Mouse (Mus musculus) left cerebral cortex, postnatal 4 days (tissue): ENCODE data around the gene Ppara. TPM values are rescaled to one million over a fixed set of nuclear protein-coding genes. Genes with fewer than 3 reads are reported as not detected.

ENCODE experiments used
- DNase-seq: peaks from one replicate; pipeline ENCODE4 v3.0.0-alpha.2; 2022
- intact Hi-C: fragments of 180-260 bp; cut with DNase I; formaldehyde crosslinking; loops from one replicate; pipeline ENCODE4 v1.15.1; 2025
- total RNA-seq, 2 experiments: library from RNA; stranded (reverse); gene quantifications; 2 replicates each; pipeline ENCODE4 v1.2.3; 2021

The Ppara gene
- total RNA-seq, result 1 to 10 TPM; 1.0 to 1.8 TPM

DNA sequence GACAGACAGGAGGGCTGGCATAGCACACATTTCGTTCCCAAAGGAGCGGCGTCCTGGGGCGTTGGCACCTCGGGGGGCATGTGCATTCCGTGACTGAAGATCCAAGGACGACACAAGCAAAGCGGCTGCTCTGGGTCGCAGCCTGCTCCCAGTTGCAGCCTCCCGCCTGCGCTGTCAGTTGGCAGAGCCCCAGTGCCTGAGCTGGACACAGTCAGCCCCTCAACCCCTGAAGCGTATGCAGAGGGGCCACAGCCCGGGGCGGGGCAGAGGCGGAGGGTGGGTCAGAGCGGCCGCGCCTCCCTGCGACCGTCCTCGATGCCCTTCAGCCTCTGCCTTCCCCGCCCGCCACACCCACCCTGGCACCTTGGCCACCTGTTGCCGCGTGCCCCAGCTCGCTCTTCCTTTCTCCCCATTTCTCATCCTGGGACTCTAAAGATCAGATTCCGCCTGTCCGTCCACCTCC, at the start of gene Ppara:
Ppara (plus strand) TSS at position 413 of the 463 bp plus-strand sequence.
- intact Hi-C loops, result no loop called here
- no peak for DNase-seq

DNA sequence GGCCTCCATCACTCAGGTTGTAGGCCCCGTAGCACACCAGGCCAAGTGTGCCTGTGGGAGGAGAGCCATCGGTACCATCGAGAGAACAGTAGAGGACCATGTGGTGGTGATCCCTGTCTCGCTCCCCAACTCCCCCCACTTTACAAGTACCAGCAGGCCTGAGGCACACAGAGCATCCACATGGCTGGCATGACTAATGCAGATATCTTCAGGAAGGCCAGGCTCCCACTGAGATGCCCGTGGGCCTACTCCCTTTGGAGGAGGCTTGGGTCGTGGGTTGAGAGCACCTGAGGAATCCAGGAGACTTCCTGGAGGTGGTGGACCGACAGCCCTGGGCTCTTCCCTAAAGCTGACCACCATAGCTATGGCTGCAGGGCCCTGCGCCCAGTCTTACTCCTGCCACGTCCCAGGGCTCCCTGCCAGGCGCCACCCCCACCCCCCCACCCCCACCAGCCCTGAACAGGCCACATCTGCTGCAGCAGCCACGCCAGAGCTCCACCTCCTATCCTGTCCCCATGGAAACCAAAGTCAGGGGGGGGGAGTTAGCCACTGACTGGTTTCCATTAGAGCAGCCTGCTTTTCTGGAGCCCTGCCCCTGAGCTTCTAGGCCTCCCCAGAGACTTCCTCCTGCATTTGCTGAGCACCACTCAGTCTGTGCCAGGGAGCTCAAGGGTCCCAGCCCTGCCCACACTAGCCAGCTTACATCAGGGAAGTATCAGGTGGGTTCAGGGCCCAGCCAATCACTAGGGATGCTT, 48.0 kb upstream of the Ppara start:
- intact Hi-C loops, result no loop called here
- DNase-seq, result peak; percentile 89

DNA sequence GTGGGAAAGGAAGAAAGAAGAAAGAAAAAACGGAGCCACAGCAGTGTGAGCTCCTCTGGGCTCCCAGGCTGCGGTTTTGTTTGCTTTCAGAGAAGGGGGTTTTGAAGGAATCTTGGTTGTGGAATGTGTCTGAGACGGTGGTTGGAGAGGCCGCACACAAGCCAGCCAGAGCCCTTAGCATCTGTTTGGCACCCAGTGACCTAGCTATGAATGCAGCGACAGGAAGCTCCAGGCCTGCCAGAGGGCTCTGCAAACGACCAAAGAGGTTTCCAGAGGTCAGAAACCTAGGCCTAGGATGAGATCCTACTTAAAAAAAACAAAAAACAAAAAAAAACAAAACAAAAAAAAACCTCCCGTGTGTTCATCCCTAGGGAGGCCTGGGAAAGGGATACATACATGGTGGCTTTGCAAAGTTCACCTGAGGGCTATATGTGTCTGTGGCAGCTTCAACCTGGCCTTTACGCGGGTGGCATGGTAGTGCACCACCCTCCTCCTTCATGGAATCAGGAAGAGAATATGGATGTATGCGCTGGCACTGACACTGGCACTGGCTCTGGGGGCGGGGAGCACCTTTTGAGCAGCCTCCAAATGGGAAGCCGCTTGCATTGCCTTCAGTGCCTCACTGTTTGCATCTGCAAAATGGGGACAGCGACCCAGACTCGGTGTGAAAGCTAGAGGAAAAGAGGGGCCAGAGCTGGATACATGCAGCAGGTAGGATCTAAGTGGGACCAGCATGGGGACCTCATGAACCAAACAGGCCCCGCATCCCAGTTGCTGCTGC, 47.0 kb upstream of the Ppara start:
- DNase-seq, result no peak
- intact Hi-C loops, result no loop called here

DNA sequence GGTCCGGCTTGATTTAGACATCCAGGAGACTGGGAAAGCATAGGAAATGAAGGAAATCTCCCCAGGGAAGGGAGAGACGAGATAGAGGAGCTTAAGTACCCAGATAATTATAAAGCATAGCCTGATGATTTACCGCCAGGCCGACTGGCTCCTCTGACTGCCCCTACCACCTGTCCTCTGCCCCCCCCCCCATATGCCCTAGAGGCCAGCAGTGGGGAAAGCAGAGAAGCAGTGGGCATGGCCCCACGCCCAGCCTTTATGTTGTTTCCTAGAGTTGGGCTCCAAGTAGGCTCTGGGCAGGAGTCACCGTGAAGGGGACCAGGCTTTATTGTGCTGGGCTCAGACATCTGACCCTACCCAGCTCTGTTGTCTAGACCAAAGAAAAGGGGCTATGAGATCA, 46.0 kb upstream of the Ppara start:
- intact Hi-C loops, result no loop called here
- peak; percentile 84 for DNase-seq

DNA sequence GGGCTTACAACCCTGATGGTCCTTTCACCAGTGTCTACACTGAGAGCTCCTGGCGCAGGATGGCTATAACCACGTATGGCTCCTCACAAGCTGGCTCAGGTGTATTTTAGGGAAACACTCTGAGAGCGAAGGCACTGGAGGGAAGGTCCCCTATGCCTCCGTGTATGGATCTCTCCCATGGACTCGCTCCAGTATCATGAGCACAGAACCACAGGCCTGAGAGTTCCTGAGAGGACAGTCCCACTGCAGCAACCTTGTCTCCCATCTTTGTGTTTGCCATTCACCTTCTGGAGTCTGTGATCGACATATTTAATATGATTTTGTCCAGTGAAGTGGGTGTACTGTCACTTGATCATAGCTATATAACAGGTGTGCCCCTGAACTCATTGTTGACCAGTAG, 45.3 kb upstream of the Ppara start:
- DNase-seq, result no peak
- intact Hi-C loops, result no loop called here

DNA sequence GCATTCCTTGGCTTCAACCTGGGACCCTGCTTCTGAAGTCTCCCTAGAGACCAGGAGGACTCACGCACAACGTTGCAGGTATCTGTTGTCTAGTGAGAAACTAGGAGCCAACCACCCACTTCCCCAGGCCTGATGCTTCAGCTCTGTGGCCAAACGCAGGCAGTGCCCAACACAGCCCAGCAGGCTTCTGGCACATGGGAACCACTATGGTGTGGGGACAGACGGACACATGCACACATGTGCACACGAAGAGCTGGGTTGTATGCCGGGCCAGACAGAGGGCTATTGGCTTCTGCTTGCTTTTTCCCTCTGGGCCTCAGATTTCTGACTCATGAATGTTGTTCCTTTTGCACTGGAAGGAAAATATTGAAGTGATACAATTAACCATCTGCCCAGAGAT, 44.7 kb upstream of the Ppara start:
- peak; percentile 82 for DNase-seq
- intact Hi-C loops, result no loop called here

DNA sequence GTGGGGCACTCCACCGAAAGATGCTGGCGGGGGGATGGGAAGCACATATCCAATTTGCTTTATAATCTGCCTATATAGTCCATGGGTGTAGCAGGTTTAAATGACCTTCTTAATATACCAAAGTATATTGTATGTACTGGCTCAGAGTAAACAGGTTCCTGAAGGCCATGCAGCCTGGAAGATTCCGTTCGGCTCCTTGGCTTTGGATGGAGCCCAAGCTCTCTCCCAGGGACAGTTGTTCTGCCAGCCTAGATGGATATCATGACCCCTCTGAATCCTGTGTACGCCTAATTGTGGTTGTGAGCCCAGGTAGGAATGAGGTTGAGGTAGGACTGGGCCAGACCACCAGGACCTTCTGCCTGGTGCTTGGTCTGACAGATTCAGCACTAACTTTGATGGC, 43.9 kb upstream of the Ppara start:
- no peak for DNase-seq
- intact Hi-C loops, result no loop called here

DNA sequence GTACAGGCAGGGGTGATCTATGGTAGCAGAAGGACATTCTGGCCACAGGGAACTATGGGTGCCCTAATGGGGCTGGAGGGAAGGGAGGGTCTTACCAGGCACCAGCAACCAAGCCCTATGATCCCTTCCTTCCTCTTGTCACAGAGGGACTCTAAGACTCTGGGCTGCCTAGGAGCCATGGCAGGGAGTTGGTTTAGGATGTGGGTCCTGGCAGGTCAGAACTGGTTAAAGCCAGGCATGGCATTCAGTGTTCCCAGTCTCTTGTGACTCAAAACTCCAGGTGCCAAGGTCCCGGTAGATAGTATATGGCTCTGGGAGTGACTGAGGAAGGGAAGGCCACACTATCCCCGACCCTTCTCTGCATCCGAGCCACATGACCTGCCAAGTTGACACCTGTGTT, 41.7 kb upstream of the Ppara start:
- no peak for DNase-seq

DNA sequence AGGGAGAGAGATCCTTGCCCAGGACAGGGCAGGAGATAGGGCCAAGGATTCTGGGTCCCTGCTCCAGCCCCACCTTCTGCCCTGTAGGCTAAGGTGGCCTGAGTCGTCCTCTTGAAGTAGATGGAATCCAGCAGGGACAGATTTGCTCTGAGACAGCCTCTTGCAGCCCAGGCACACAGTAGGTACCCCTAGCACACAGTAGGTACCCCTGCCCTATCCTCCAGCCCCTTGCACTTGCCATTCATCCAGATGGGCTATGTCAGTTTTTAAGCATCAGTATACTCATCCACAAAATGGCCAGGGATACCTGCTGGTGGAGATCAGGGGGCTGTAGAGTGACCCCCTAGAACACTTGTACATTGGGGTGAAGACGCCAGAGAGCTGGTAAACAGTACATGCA, 41.0 kb upstream of the Ppara start:
- intact Hi-C loops, result no loop called here
- no peak for DNase-seq

More for the DNA sequence above, 41.7 kb upstream of the Ppara start:
- intact Hi-C loops, result no loop called here

DNA sequence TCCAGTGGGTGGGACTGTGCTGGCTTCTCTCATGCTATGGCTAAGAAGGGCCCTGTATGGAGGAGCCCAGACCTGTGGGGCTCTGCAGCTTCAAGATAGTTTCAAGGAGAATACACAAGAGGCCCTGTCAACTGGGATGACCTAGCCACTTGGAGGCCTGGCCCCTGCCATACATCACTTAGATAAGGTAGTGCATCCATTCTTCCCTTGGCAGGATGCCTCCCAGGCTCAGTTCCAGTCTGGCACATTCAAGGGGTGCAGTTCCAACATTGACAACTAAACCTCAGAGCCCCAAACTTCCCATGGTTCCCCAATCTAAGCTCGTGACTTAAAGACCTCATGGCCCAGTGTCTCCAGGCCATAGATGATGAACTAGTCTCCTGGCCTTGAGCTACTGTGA, 40.4 kb upstream of the Ppara start:
- intact Hi-C loops, result no loop called here
- no peak for DNase-seq

DNA sequence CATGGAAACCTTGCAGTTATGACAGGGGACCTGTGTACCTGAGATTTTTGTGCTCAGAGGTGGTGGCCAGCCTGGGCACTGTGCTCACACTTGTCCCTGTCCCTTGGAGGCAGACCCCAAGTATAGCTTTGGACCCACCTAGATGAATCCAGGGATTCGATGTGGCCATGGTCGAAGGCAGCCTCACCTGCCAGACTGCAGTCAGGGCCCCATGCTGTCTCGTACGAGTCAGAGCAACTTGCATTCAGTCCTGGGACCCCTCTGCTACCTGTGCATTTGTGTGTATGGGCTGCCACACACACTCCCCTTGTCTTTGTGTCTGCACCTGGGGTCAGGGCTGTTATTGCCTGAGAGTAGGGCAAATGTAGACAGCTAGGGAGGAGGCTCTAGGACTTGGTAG, 39.5 kb upstream of the Ppara start:
- DNase-seq, result no peak
- intact Hi-C loops, result no loop called here

DNA sequence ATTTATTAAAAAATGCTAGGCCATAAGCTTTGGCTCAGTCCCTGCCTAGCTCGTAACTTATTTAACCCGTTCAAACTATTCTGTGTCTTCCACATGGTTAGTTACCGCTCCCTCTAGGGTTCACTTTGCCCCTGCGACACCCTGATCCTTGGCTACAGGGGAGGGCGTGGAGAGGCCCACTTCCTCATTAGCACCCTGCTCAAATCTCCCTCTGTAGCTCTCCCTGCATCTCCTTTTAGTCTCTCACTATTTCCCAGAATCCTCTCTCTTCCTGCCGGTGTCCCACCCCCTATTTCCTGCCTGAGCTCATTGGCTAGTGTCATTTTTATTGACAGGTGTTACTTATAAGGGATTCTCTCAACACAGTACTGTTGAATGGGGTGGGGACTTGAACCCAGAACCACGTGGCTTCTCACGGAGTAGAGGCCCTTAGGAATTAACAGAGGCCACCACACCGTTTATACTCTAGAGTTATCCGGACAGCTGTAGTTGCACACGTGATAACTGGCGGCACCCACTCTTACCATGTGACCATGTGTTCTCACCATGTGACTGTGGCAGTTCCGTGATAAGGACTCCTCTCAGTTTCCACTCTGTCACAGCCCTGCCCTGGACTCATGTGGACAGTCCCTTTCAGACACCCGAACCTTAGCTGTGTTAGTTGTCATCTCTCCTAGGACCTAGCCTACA, 36.3 kb upstream of the Ppara start:
- no peak for DNase-seq
- intact Hi-C loops, result no loop called here

DNA sequence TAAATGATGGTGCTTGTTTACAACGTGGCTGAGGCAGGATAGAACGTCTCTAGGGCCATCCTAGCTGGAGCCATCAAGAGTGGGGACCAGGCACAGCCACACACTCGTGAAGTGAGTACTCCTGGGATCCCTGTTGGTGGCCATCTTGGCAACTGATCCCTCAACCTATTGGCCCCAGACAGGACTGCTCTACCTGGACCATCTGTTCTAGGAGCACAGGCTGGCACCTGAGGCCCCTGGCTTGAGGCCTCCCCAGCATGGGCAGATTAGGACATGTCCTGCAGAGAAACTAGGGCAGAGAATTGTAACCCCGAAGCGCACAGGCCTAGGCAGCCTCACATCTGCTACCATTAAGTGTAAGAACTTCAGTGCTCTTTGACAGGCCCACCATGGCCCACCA, 35.3 kb upstream of the Ppara start:
- intact Hi-C loops, result no loop called here
- DNase-seq, result no peak

DNA sequence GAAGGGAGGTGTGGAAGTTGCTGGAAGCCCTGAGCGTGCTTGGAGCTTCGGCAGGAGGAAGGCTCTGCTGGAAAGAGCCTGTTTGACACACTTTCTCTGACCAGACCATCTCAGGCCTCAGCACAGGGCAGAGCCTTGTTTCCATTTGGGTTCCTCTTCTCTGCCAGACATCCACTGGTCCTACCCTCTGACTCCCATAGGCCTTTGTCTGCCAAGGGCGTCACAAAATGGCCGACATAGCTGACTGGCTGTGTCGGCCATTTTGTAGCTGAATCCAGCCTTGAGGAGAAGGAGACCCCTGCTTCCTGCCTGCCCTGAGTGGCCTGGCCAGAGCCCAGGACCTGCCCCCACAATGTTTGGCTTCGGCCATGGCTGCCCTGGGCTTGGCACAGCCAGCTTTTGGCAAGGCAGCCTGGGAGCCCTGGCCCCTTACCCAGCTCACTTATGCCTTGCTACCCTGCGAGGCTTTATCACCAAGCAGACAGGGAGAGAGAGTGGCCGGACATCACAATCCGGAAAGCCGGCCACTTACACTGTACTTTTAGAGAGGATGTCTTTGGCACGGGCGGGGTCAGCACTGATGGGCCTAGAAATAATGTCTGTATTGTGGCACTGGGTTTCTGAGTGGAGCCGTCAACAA, 34.8 kb upstream of the Ppara start:
- DNase-seq, result peak; percentile 91
- intact Hi-C loops, result loop anchor here (10.0 kb wide), 1 partner anchor 435 kb away; no protein-coding TSS in a partner anchor

DNA sequence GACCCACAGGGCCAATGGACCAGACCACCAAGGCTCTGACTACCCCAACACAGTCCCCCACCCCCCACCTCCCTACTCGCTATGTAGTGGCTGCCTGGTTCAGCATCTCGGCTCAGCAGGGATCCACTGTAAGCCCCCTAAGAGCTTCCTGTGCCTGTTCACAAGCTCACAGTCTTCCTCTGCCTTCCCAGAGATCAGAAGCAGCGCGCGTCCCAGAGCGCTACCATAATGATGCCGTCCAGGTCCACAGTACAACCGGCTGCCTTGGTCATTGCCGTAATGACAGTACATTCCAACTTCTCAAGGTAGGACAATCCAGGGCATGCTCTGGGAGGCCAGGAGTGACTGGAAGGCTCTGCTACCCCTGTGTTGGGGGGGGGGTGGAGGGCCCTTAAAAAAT, 34.1 kb upstream of the Ppara start:
- no peak for DNase-seq
- intact Hi-C loops, result loop anchor here (10.0 kb wide), 1 partner anchor 436 kb away; no protein-coding TSS in a partner anchor

DNA sequence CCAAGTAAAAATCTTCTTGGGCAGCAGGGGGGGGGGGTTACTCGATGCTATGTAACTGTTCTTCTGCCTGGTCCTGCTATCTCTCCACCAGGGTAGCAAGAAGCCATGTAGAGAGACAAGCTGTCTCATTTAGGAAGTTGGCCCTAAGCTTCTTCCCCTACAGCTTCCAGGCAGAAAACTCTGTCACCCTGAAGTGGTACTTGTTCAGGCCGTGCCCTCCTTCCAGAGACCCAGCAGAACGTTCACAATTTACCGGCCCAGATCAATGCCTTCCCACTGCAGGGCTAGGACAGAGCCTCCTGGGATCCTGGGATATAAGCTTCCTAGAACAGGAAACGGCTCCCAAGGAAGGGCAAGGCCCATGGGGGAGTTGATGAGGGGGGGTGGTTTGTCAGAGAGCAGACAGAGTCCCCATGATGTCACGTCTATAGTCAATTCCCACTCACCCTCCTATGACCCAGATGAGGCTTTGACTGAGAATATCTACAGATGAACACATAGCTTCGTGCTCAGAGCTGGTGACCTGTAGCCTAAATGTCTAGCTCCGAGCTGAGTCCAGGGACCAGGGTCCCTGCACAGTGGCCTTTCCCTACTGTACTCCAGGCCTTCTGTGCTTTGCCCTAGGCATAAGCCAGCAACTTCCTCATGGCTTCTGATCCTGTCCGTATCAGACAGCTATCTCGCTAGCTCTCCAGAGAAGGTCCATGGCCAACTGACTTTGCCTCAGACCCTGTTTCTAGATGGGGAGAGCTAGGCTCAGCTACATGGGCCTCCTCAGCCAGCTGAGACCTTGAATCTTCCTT, 33.5 kb upstream of the Ppara start:
- no peak for DNase-seq
- intact Hi-C loops, result loop anchor here (10.0 kb wide), 1 partner anchor 437 kb away; no protein-coding TSS in a partner anchor

DNA sequence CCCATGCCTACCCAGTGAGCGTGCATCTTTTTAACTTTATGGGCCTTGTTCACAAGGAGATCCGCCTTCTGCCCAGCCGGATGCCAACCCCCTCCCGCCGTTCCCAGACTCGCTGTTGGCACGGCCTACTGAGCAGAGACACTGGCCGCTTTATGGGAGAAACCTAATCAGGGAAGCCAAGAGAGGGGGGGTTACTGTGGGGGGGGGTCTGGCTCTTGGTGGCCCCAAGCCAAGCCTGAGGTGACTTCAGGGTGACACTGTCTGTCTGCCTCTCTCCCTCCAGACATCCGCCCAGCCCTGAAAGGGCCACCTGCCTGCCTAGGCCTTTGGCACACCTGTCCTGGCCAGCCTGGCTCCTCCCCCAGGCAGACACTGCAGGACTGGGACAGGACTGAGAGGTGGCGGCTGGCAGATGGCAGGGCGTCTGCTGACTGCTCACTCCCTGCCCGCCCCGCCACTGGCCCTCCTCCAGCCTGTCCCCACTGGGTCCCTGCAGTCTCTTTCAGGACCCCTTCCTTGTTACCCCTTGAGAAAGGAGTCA, 32.3 kb upstream of the Ppara start:
- intact Hi-C loops, result loop anchor here (10.0 kb wide), 1 partner anchor 438 kb away; no protein-coding TSS in a partner anchor
- DNase-seq, result peak; percentile 92

DNA sequence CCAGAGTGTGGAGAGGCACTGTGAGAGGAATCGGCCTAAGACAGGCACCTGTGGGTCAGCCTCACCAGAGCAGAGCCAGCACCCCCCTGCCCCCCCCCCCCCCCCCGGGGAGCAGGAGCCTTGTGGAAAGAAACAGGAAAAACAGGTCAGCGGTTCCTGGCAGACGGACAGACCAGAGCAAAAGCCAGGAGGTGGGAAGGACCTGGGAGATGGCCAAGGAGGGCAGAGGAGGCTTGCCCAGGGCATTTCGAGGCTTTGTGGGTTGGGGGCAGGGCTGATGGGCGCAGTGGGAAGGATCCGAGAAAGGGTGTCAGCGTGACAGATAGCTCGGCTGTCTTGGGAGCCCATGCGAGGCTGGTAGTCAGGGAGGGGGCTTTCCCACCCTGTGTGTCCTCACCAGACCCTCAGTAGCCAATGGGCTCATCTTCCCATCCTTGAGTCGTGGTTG, 31.6 kb upstream of the Ppara start:
- DNase-seq, result peak; percentile 81
- intact Hi-C loops, result loop anchor here (10.0 kb wide), 1 partner anchor 438 kb away; no protein-coding TSS in a partner anchor

DNA sequence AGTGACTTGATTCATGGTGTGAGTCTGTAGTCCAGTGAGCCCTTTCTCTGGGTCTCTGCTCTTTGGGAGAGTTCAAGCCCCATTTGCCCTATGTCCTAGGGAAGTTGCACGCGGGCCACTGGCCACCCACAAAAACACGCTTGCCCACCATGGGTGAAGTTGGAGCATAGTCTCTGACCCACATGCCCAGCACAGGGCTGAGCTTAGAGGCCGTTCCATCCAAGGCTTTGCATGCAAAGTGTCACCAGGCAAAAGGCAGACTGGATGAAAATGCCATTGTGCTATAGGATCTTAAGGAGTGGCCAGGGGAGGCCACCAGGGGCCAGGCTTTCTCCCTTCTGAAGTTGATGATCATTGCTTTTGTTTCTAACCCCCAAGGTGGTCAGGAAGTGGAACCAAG, 30.9 kb upstream of the Ppara start:
- intact Hi-C loops, result loop anchor here (10.0 kb wide), 1 partner anchor 439 kb away; no protein-coding TSS in a partner anchor
- DNase-seq, result no peak
